Mouse (Mus musculus) embryonic facial prominence, embryonic 13.5 days (tissue): ENCODE measurements around the gene Ppp2r3c. TPM values are rescaled to one million over a fixed set of nuclear protein-coding genes. Genes with fewer than 3 reads are reported as not detected.
"Not testable (repeated sequence)": the region's sequence is repeated elsewhere in the genome, so short reads cannot be mapped to it uniquely, and the experiment has no call there.

Experiments used
- ATAC-seq: fragments of 200-750 bp; cut with Nextera tagmentation; 2 replicates; pipeline ENCODE4 v1.8.0; 2017; ENCODE audit warnings: low read depth; ENCODE audit not compliant: insufficient number of reproducible peaks, insufficient read depth, low FRiP score, low TSS enrichment
- H3K27ac ChIP-seq: fragments of 300-500 bp; sonication (generic); 2 replicates; pipeline ENCODE4 v1.5.1; 2015; ENCODE audit warnings: moderate library complexity, mild to moderate bottlenecking, inconsistent platforms
- H3K27me3 ChIP-seq: fragments of 300-500 bp; sonication (generic); 2 replicates; pipeline ENCODE4 v1.6.1; 2015; ENCODE audit warnings: mild to moderate bottlenecking, inconsistent platforms
- H3K36me3 ChIP-seq: fragments of 300-500 bp; sonication (generic); 2 replicates; pipeline ENCODE4 v1.6.1; 2015; ENCODE audit warnings: mild to moderate bottlenecking, inconsistent platforms
- H3K4me1 ChIP-seq: fragments of 300-500 bp; sonication (generic); 2 replicates; pipeline ENCODE4 v1.6.1; 2015; ENCODE audit warnings: inconsistent platforms
- H3K4me2 ChIP-seq: fragments of 300-500 bp; sonication (generic); 2 replicates; pipeline ENCODE4 v1.6.1; 2015; ENCODE audit warnings: moderate library complexity, mild to moderate bottlenecking, inconsistent platforms
- H3K4me3 ChIP-seq: fragments of 300-500 bp; sonication (generic); 2 replicates; pipeline ENCODE4 v1.5.1; 2015; ENCODE audit warnings: mild to moderate bottlenecking, inconsistent platforms
- H3K9ac ChIP-seq: fragments of 300-500 bp; sonication (generic); 2 replicates; pipeline ENCODE4 v1.6.1; 2015; ENCODE audit warnings: mild to moderate bottlenecking, inconsistent platforms
- H3K9me3 ChIP-seq: fragments of 300-500 bp; sonication (generic); 2 replicates; pipeline ENCODE4 v1.6.1; 2016; ENCODE audit warnings: inconsistent platforms
- WGBS: fragments of 180-500 bp; shearing (Covaris S2); methylation state at CpG from one replicate; pipeline ENCODE4 v1.1.7; 2015; ENCODE audit warnings: mixed read lengths; 5-methylcytosine and 5-hydroxymethylcytosine counted together
- polyA plus RNA-seq: library from polyadenylated mRNA; unstranded; fragments of >200 nt; fragmentation: Nextera tagmentation; extraction: Ambion mirVana; gene quantifications from 2 replicates; pipeline ENCODE4 v1.2.1, GENCODE M21; 2015

Gene Ppp2r3c
- polyA plus RNA-seq, 1 experiment from 2014 or later: 16.8 TPM

DNA sequence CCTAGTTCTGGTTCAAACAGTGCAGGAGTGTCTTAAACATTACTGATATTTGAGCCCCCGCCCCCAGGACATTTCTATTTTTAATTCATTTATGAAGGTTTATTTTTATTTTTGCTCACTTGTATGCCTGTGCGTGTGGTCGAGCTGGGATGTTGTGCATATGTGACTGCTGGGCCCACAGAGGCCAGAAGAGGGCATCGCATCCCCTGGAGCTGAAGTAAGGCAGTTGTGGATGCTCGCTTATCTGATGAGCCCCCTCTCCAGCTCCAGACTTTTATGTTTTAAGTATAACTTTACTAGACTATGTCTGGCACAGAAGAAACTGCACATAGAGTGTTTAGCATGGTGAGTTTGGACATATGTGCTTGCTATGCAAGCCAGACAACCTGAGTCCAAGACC, 11.1 kb upstream of the Ppp2r3c start:
- Histone ChIP-seq H3K9me3 (no peaks in the 10 kb centered on the region), H3K9ac (no peak overlapping the region), H3K4me3 (no peak overlapping the region), H3K27me3 (no peaks in the 10 kb centered on the region), H3K27ac (no peak overlapping the region), H3K4me1 (no peaks in the 10 kb centered on the region), H3K36me3 (peaks cover 25% of the 10 kb centered on the region), H3K4me2 (no peak overlapping the region)
- no peak for ATAC-seq
- 89% methylated on average over 5 of the region's 5 CpGs for WGBS

DNA sequence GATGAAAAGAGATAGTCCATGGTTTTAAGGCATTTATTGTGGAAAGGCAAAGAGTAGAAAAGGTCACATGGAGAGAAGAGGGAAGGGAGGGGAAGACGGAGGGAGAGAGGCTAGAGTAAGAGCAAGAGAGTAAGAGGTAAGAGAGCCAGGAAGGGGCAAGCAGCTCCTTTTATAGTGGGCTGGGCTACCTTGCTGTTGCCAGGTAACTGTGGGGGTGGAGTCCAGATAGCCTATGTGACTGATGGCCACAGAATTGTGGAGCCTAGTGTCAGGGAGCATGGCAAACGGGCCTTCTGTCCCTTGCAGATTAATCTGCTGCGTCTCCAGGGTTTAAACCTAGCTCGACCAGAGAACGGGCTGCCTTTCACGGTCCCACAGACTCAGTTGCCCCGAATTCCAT, 9.0 kb upstream of the Ppp2r3c start:
- Histone ChIP-seq H3K4me2 (no peak overlapping the region), H3K36me3 (peaks cover 28% of the 10 kb centered on the region), H3K9me3 (no peaks in the 10 kb centered on the region), H3K27ac (no peak overlapping the region), H3K27me3 (no peaks in the 10 kb centered on the region), H3K4me3 (no peak overlapping the region), H3K4me1 (no peaks in the 10 kb centered on the region), H3K9ac (no peak overlapping the region)
- ATAC-seq: no peak
- 89% methylated on average over 7 of the region's 7 CpGs for WGBS

DNA sequence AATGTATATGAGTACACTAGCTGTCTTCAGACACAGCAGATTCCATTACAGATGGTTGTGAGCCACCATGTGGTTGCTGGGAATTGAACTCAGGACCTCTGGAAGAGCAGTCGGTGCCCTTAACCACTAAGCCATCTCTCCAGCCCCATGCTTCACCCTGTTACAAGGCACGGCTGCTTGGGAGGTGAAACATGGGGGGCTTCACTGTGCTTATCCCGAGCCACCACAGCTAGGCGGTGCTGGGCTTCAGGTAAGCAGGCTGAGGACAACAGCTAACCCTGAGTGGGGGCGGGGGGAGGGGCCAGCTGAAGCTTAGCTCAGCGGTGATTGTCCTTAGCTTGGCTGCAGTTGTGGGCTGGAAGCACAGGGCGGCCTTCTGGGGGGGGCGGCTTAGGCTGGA, 6.7 kb upstream of the Ppp2r3c start:
- Histone ChIP-seq H3K27ac (no peak overlapping the region), H3K27me3 (no peaks in the 10 kb centered on the region), H3K4me1 (peaks cover 3% of the 10 kb centered on the region; the same call in 1 of the 2 replicates), H3K36me3 (peaks cover 34% of the 10 kb centered on the region), H3K4me2 (no peak overlapping the region), H3K9me3 (peaks cover 3% of the 10 kb centered on the region; the same call in 1 of the 2 replicates), H3K9ac (no peak overlapping the region), H3K4me3 (no peak overlapping the region)
- ATAC-seq: no peak
- WGBS: 65% methylated on average over 8 of the region's 8 CpGs

DNA sequence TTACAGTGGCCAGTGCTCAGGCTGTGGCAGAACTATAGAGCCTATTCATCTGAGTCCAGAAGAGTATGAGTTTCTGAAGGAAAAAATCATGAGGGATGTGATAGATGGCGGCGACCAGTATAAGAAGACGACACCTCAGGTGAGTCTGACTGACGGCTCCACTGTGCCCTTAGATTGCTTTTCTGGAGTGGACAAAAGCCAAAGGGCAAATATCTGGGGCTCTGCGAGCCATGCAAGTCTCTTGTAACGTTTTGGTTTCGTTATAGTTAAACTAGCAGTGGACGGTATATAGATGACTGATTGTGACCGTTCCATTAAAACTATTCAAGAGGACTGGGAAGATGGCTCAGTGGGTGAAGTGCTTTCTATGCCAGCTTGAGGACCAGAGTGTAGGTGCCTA, 5.9 kb upstream of the Ppp2r3c start:
- Histone ChIP-seq H3K36me3 (peaks cover 31% of the 10 kb centered on the region), H3K9me3 (peaks cover 3% of the 10 kb centered on the region; the same call in 1 of the 2 replicates), H3K9ac (no peak overlapping the region), H3K4me3 (no peak overlapping the region), H3K4me1 (peaks cover 8% of the 10 kb centered on the region), H3K27ac (no peak overlapping the region), H3K27me3 (no peaks in the 10 kb centered on the region), H3K4me2 (no peak overlapping the region)
- 96% methylated on average over 9 of the region's 9 CpGs for WGBS
- ATAC-seq: no peak

DNA sequence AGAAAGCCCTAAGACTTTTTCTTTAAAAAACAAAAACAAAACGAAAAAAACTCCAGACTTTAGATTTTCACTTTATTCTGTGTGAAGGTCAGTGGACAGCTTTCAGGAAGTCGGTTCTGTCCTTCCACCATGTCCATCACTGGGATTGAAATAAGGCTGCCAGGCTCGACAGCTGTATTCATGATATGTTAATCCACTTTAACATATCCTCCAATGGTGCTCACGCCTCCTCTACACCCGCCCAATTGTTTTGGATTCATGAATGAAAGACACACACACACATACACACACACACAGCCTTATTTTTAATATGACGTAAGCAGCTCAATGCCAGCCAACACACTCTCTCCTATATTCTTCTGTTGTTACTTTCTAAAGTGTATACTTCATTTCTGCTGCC, 4.8 kb upstream of the Ppp2r3c start:
- H3K27ac ChIP-seq: no peak overlapping the region
- no peak overlapping the region for H3K4me2 ChIP-seq
- ATAC-seq: no peak
- H3K27me3 ChIP-seq: no peaks in the 10 kb centered on the region
- no peak overlapping the region for H3K4me3 ChIP-seq
- peaks cover 31% of the 10 kb centered on the region for H3K36me3 ChIP-seq
- peaks cover 3% of the 10 kb centered on the region; the same call in 1 of the 2 replicates for H3K9me3 ChIP-seq
- 86% methylated on average over 6 of the region's 6 CpGs for WGBS
- peaks cover 9% of the 10 kb centered on the region for H3K4me1 ChIP-seq
- H3K9ac ChIP-seq: no peak overlapping the region

DNA sequence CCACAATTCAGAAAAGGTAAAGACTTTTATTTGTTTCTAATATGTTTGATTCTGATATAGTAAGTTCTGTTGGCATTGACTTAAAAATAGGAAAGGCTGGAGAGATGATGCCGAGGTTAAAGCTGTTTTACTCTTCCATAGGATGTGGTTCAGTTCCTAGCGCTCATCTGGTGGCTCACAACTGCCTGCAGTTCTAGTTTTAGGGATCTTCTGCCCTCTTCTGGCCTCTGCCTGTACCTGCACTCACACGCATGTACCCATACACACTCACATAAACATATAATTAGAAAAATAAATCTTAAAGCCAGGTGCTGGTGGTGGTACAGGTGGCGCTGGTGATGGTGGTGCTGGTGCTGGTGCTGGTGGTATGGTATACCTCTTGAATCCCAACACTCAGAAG, 3.6 kb upstream of the Ppp2r3c start:
- Histone ChIP-seq H3K27me3 (no peaks in the 10 kb centered on the region), H3K9ac (no peak overlapping the region), H3K36me3 (peaks cover 26% of the 10 kb centered on the region), H3K4me2 (no peak overlapping the region), H3K27ac (no peak overlapping the region), H3K9me3 (peaks cover 3% of the 10 kb centered on the region; the same call in 1 of the 2 replicates), H3K4me3 (no peak overlapping the region), H3K4me1 (peaks cover 14% of the 10 kb centered on the region)
- no peak for ATAC-seq
- WGBS: 91% methylated on average over 4 of the region's 4 CpGs

DNA sequence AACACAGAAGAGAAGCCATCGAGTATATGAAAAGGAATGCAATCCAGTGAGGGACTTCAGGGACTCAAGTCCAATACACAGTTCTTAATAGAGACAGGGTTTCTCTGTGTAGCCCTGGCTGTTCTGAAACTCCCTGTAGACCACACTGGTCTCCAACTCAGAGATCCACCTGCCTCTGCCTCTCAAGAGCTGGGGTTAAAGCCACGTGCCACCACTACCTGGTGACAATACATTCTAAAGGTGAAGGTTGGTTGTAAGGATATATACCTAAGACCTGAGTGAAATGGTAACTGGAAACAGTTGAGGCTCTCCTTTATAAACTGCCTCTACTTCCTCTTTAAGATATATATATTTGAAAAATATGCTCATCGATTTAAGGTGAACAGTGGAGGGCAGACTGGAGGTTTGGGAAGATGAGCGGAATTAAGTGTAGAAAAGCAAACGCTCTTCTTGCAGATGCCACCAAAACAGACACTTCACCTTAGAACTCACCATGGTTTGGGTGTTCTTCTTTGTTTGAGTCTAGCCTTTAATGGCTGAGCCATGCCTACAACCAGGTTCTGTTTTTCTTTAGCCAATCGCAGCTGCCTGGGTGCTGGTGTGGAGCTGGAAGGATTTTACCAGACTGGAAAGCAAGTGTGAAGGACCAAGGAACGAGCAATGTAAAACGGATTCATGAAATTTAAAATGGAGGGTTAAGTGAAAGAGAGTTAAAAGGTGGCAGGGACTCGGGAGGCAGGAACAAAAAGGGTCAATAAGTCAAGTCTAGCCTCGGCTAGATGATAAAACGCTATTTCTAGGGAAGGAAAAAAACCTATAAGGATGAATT, 1.1 kb downstream of the Ppp2r3c start:
- peaks cover 27% of the 10 kb centered on the region for H3K36me3 ChIP-seq
- peaks cover 27% of the 10 kb centered on the region for H3K4me1 ChIP-seq
- H3K9ac ChIP-seq: peak overlapping the region; percentile 81
- H3K4me3 ChIP-seq: peak overlapping the region; percentile 53
- peak overlapping the region; percentile 94 for H3K27ac ChIP-seq
- 43% methylated on average over 11 of the region's 11 CpGs for WGBS
- ATAC-seq: no peak
- H3K9me3 ChIP-seq: peaks cover 3% of the 10 kb centered on the region; the same call in 1 of the 2 replicates
- H3K27me3 ChIP-seq: no peaks in the 10 kb centered on the region
- peak overlapping the region; percentile 63 for H3K4me2 ChIP-seq

DNA sequence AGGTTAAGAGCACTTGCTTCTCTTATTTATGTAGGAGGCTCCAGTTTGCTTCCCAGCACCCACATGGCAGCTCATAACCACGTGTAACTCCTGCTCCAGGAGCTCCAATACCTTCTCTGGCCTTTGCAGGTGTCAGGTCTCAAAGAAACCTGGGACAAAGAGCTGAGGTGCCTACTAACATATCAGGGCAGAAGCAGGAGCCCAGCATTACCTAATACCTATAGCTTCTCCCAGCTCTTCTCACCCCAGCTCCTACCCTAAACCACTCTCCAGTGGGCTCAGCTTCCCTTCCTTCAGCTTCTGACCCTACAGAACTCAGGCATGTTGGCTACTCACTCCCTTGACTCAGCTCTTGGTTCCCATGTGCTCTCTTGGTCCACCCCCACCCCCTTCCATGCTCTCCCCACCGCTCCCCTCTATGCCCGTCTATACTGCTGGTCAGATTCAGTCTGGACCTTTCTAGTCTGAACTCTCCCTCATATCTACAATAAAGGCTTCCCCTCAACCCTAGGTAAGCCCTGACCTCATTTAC, 1.9 kb downstream of the Ppp2r3c start:
- Histone ChIP-seq H3K4me3 (peak overlapping the region; percentile 53; the same call in 1 of the 2 replicates), H3K4me2 (peak overlapping the region; percentile 63), H3K27ac (no peak overlapping the region), H3K4me1 (peaks cover 27% of the 10 kb centered on the region), H3K27me3 (no peaks in the 10 kb centered on the region), H3K9me3 (no peaks in the 10 kb centered on the region), H3K36me3 (peaks cover 27% of the 10 kb centered on the region), H3K9ac (no peak overlapping the region)
- WGBS: 75% methylated on average over 3 of the region's 3 CpGs
- ATAC-seq: no peak

DNA sequence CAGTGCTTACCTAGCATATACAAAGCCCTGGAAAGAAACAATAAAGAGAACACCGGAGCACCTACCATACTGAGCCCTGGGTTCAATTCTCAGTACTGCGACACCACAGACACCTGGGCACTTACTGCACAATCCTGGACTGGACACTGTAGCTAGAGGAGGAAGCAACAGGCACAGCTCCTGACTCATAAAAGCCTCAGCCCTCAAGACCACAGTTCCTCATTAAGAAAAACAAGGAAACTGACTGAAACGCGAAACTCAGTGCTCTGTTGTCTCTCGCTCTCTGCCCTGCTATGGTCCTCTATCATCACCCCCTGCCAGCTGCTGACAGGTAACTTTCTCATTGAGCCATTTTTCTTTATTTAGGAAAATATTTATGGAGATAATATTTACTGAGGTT, 3.5 kb downstream of the Ppp2r3c start, which contains the start of gene 1110008L16Rik:
1110008L16Rik (plus strand) TSS at position 242 of the 400 bp plus-strand sequence.
- Histone ChIP-seq H3K4me2 (no peak within 1 kb of the TSS), H3K4me1 (peaks cover 24% of the 10 kb centered on the region), H3K9me3 (no peaks in the 10 kb centered on the region), H3K27ac (no peak within 1 kb of the TSS), H3K4me3 (no peak within 1 kb of the TSS), H3K27me3 (no peaks in the 10 kb centered on the region), H3K36me3 (peaks cover 39% of the 10 kb centered on the region), H3K9ac (0 out of 2 replicates have a peak within 1 kb of the TSS, but pooled peaks have one; percentile 1)
- 83% methylated on average over 5 of the region's 5 CpGs for WGBS
- no peak for ATAC-seq

DNA sequence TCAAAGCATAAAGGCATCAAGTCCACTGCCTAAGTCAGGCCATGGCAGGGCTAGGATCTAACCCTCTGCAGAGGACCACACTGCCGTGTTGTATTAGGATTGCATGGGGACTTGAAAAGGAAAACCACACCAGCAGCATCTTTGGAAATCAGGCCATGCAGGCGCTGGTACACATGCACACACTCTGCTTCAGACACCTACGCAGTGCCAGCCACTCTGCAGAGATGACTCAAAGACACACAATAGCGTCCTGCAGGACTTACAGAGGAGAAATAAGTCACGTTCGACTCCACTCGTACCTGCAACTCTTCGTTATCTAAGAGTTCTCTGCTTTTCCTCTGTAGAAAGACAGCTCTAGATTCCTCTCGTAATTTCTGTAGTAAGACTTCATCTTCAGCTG, 4.7 kb downstream of the Ppp2r3c start:
- peaks cover 50% of the 10 kb centered on the region for H3K36me3 ChIP-seq
- H3K4me1 ChIP-seq: peaks cover 18% of the 10 kb centered on the region
- H3K27ac ChIP-seq: no peak overlapping the region
- no peak overlapping the region for H3K4me3 ChIP-seq
- H3K4me2 ChIP-seq: no peak overlapping the region
- 93% methylated on average over 9 of the region's 9 CpGs for WGBS
- ATAC-seq: no peak
- H3K9me3 ChIP-seq: no peaks in the 10 kb centered on the region
- no peak overlapping the region for H3K9ac ChIP-seq
- H3K27me3 ChIP-seq: no peaks in the 10 kb centered on the region

DNA sequence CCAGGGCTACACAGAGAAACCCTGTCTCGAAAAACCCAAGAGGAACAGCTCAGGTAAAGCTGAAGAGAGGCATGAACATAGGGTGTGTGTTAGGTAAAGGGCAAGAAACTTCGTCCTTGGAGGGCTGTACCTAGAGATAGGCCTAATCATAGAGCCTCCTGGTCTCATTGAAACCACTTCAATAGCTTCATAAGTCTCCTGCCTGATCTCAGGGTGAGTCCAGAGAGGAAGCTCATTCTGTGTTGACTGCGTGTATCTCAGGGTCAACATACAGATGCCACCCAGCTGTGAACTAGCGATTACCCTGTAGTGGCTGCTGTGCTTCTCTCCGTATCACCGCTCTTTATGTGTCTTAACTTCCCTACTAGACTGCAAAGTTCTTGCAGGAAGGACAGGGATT, 25.2 kb downstream of the Ppp2r3c start:
- ATAC-seq, H3K4me2 ChIP-seq, H3K27ac ChIP-seq, H3K4me1 ChIP-seq, H3K9ac ChIP-seq, H3K9me3 ChIP-seq, H3K36me3 ChIP-seq, H3K27me3 ChIP-seq, H3K4me3 ChIP-seq: not testable (repeated sequence)
- 82% methylated on average over 4 of the region's 6 CpGs for whole genome bisulfite sequencing

DNA sequence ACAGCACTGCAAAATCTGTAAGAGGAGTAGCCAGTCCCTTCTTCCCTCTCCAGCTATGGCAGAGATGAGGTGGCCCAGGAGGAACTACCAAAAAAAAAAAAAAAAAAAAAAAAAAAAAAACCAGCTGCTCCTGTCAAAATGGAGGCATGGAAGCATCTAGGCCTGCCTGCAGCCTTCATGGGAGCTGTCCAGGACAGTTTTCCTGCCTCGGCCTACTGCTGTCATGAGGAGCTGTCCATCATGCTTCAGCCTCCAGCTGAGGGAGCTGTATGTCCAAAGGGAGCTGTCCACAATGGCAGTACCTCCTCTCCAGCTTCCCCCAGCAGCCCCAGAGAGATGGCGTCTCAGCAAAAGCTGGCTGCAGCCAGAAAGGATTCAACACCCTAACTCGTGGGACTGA, 30.6 kb downstream of the Ppp2r3c start:
- 80% methylated on average over 3 of the region's 3 CpGs for WGBS

More for the DNA sequence above, 30.6 kb downstream of the Ppp2r3c start:
- no peak for ATAC-seq
- Histone ChIP-seq H3K4me1 (no peaks in the 10 kb centered on the region), H3K27ac (no peak overlapping the region), H3K27me3 (no peaks in the 10 kb centered on the region), H3K4me2 (no peak overlapping the region), H3K4me3 (no peak overlapping the region), H3K36me3 (no peaks in the 10 kb centered on the region), H3K9me3 (no peaks in the 10 kb centered on the region), H3K9ac (no peak overlapping the region)
